Mouse (Mus musculus): ENCODE data around the gene Luc7l.

DNA sequence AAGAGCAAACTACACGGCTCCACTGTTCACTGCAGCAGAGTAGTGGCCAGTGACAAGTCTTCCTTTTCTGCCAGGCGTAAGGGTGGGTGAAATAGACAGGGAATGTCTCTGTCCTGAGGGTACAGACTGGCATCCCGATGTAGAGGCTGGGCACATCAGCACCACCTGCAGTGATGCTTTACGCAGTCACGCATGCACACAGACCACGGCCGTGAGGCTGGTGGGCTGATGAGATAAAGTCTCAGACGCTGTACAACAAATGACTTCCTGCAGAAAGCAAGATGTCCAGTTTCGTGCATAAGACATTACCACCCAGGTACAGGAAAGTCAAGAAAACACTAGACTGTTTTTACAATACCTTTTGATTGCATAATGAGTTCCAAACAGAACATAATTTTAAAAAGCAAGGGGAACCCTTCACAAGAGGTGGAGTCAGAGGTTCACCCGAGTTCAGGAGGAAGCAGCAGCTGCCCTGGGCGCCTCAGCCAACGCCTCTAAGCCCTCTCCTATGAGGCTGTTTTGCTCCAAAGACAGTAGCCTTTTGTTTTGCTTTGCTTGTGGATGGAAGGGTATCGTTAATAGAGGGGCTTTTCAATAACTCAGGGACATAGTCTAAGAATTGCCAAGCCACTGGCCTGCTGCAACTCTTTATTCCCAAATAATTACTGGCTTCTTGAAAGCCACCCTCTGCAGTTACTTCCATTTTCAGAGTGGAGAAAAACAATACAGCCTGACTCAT lies 17.4 kb upstream of the Luc7l start:
- TF ChIP-seq POLR2A (IDR thresholded peaks at IDR 0.05; ENCODE audit: borderline replicate concordance, control insufficient read depth, low read depth, low read length) (no peak), CTCF (IDR thresholded peaks at IDR 0.05; ENCODE audit: control insufficient read depth, insufficient read depth, low read length) (no peak)

Measured in bone marrow, adult 2 months (tissue).